Mouse (Mus musculus) CH12.LX (cell line): Measurements from ENCODE around the gene Ddx23.

Source experiments
- BHLHE40 ChIP-seq: IDR thresholded peaks from 2 replicates; pipeline ENCODE4 v1.6.1; 2011; ENCODE audit warnings: mild to moderate bottlenecking, low read depth, low read length, improper control_type of control experiment
- CTCF ChIP-seq, 2 experiments: IDR thresholded peaks in 1 of 2; conservative IDR thresholded peaks in 1 of 2; 2 replicates each; pipeline ENCODE4 v1.5.1; 2011 to 2012; ENCODE audit warnings: low read depth in 2 of 2, low read length in 2 of 2, improper control_type of control experiment in 1 of 2, inconsistent platforms in 1 of 2, mild to moderate bottlenecking in 1 of 2, moderate library complexity in 1 of 2
- EP300 ChIP-seq: IDR thresholded peaks from 2 replicates; pipeline ENCODE4 v1.6.1; 2011; ENCODE audit warnings: low read length, improper control_type of control experiment
- ETS1 ChIP-seq: conservative IDR thresholded peaks from 2 replicates; pipeline ENCODE4 v1.6.1; 2012; ENCODE audit warnings: low read depth, mild to moderate bottlenecking, inconsistent platforms, low read length, improper control_type of control experiment, moderate library complexity
- GABPA ChIP-seq: IDR thresholded peaks from 2 replicates; pipeline ENCODE4 v1.6.1; 2012; ENCODE audit warnings: low read depth, low read length, improper control_type of control experiment, inconsistent platforms; ENCODE audit not compliant: insufficient replicate concordance
- MEF2A ChIP-seq: IDR thresholded peaks from 2 replicates; pipeline ENCODE4 v1.6.1; 2014; ENCODE audit warnings: low read depth, mild to moderate bottlenecking, inconsistent platforms, low read length, improper control_type of control experiment, borderline replicate concordance
- POLR2A ChIP-seq: IDR thresholded peaks from 2 replicates; pipeline ENCODE4 v1.6.1; 2011; ENCODE audit warnings: low read depth, mild to moderate bottlenecking, improper control_type of control experiment, low read length
- RCOR1 ChIP-seq: conservative IDR thresholded peaks from 2 replicates; pipeline ENCODE4 v1.6.1; 2012; ENCODE audit warnings: low read depth, mild to moderate bottlenecking, inconsistent platforms, low read length, improper control_type of control experiment
- SIN3A ChIP-seq: IDR thresholded peaks from 2 replicates; pipeline ENCODE4 v1.6.1; 2012; ENCODE audit warnings: low read length, improper control_type of control experiment, inconsistent platforms
- UBTF ChIP-seq: IDR thresholded peaks from 2 replicates; pipeline ENCODE4 v1.6.1; 2012; ENCODE audit warnings: low read depth, mild to moderate bottlenecking, inconsistent platforms, low read length, improper control_type of control experiment, moderate library complexity
- USF1 ChIP-seq: IDR thresholded peaks from 2 replicates; pipeline ENCODE4 v1.6.1; 2014; ENCODE audit warnings: low read depth, mild to moderate bottlenecking, inconsistent platforms, low read length, improper control_type of control experiment

- TF ChIP-seq EP300 (no peak), CTCF (conservative IDR thresholded peaks at IDR 0.05 in 1 of 2, IDR thresholded peaks at IDR 0.05 in 1 of 2; ENCODE audit: low read depth in 2 of 2, low read length in 2 of 2) (no peak), ETS1 (no peak), POLR2A (no peak), MEF2A (no peak), GABPA (no peak), SIN3A (no peak), UBTF (no peak), BHLHE40 (no peak), USF1 (no peak), RCOR1 (no peak)
These were observed 15.4 kb downstream of the Ddx23 start for GRCm38 (mm10) chr15:98647308-98647707.
